Mouse (Mus musculus): ENCODE measurements around the gene Gtf2ird2.

The Gtf2ird2 gene

GRCm38 (mm10) chr5:134148153-134148552 is 35.7 kb upstream of the Gtf2ird2 start:
- H3K27me3 ChIP-seq (ENCODE audit: insufficient read depth, low read length), result no peaks in the 10 kb centered on the region
- H3K9me3 ChIP-seq (ENCODE audit: low read length), result no peaks in the 10 kb centered on the region
- TF ChIP-seq CTCF (conservative IDR thresholded peaks at IDR 0.05; ENCODE audit: low read length) (no peak), POU5F1 (IDR thresholded peaks at IDR 0.05; ENCODE audit: borderline replicate concordance, low read length) (no peak), NANOG (IDR thresholded peaks at IDR 0.05; ENCODE audit: borderline replicate concordance, low read length) (no peak)

GRCm38 (mm10) chr5:134151895-134152294 is 31.9 kb upstream of the Gtf2ird2 start:
- H3K9me3 ChIP-seq (ENCODE audit: low read length), result peaks cover 6% of the 10 kb centered on the region
- TF ChIP-seq NANOG (IDR thresholded peaks at IDR 0.05; ENCODE audit: borderline replicate concordance, low read length) (no peak), POU5F1 (IDR thresholded peaks at IDR 0.05; ENCODE audit: borderline replicate concordance, low read length) (no peak), CTCF (conservative IDR thresholded peaks at IDR 0.05; ENCODE audit: low read length) (no peak)
- no peak overlapping the region for H3K4me3 ChIP-seq (replicated peaks; ENCODE audit: low read length)
- H3K4me1 ChIP-seq (replicated peaks; ENCODE audit: low read depth, low read length), result peaks cover 41% of the 10 kb centered on the region
- H3K27me3 ChIP-seq (ENCODE audit: insufficient read depth, low read length), result no peaks in the 10 kb centered on the region
- H3K36me3 ChIP-seq (ENCODE audit: insufficient read depth, low read length), result peaks cover 96% of the 10 kb centered on the region

More at GRCm38 (mm10) chr5:134148153-134148552, 35.7 kb upstream of the Gtf2ird2 start:
- Histone ChIP-seq H3K4me3 (replicated peaks; ENCODE audit: low read length) (no peak overlapping the region), H3K4me1 (replicated peaks; ENCODE audit: low read depth, low read length) (peaks cover 24% of the 10 kb centered on the region), H3K36me3 (ENCODE audit: insufficient read depth, low read length) (peaks cover 62% of the 10 kb centered on the region)

- no peak for TF ChIP-seq CTCF (conservative IDR thresholded peaks at IDR 0.05; ENCODE audit: low read length)
- TF ChIP-seq POU5F1 (IDR thresholded peaks at IDR 0.05; ENCODE audit: borderline replicate concordance, low read length), result no peak
- TF ChIP-seq NANOG (IDR thresholded peaks at IDR 0.05; ENCODE audit: borderline replicate concordance, low read length), result no peak
- peaks cover 6% of the 10 kb centered on the region for H3K9me3 ChIP-seq (ENCODE audit: low read length)
- H3K36me3 ChIP-seq (ENCODE audit: insufficient read depth, low read length), result peaks cover 94% of the 10 kb centered on the region
Measured at GRCm38 (mm10) chr5:134155916-134156466, 27.8 kb upstream of the Gtf2ird2 start.

GRCm38 (mm10) chr5:134164688-134165087 is 19.1 kb upstream of the Gtf2ird2 start:
- Histone ChIP-seq H3K36me3 (ENCODE audit: insufficient read depth, low read length) (peaks cover 91% of the 10 kb centered on the region), H3K4me3 (replicated peaks; ENCODE audit: low read length) (no peak overlapping the region), H3K9me3 (ENCODE audit: low read length) (no peaks in the 10 kb centered on the region), H3K4me1 (replicated peaks; ENCODE audit: low read depth, low read length) (peaks cover 38% of the 10 kb centered on the region), H3K27me3 (ENCODE audit: insufficient read depth, low read length) (no peaks in the 10 kb centered on the region)
- TF ChIP-seq POU5F1 (IDR thresholded peaks at IDR 0.05; ENCODE audit: borderline replicate concordance, low read length) (no peak), NANOG (IDR thresholded peaks at IDR 0.05; ENCODE audit: borderline replicate concordance, low read length) (no peak), CTCF (conservative IDR thresholded peaks at IDR 0.05; ENCODE audit: low read length) (no peak)

More at GRCm38 (mm10) chr5:134155916-134156466, 27.8 kb upstream of the Gtf2ird2 start:
- peaks cover 47% of the 10 kb centered on the region for H3K4me1 ChIP-seq (replicated peaks; ENCODE audit: low read depth, low read length)
- no peak overlapping the region for H3K4me3 ChIP-seq (replicated peaks; ENCODE audit: low read length)
- H3K27me3 ChIP-seq (ENCODE audit: insufficient read depth, low read length), result no peaks in the 10 kb centered on the region

- Histone ChIP-seq H3K4me1 (replicated peaks; ENCODE audit: low read depth, low read length) (peaks cover 54% of the 10 kb centered on the region), H3K9me3 (ENCODE audit: low read length) (no peaks in the 10 kb centered on the region), H3K36me3 (ENCODE audit: insufficient read depth, low read length) (peaks cover 90% of the 10 kb centered on the region), H3K27me3 (ENCODE audit: insufficient read depth, low read length) (no peaks in the 10 kb centered on the region), H3K4me3 (replicated peaks; ENCODE audit: low read length) (no peak overlapping the region)
- TF ChIP-seq CTCF (conservative IDR thresholded peaks at IDR 0.05; ENCODE audit: low read length), result no peak
- TF ChIP-seq NANOG (IDR thresholded peaks at IDR 0.05; ENCODE audit: borderline replicate concordance, low read length), result no peak
- no peak for TF ChIP-seq POU5F1 (IDR thresholded peaks at IDR 0.05; ENCODE audit: borderline replicate concordance, low read length)
Measured at GRCm38 (mm10) chr5:134166642-134167041, 17.2 kb upstream of the Gtf2ird2 start.

GRCm38 (mm10) chr5:134168033-134168432 is 15.8 kb upstream of the Gtf2ird2 start:
- Histone ChIP-seq H3K4me3 (replicated peaks; ENCODE audit: low read length) (peak overlapping the region; percentile 63), H3K36me3 (ENCODE audit: insufficient read depth, low read length) (peaks cover 90% of the 10 kb centered on the region), H3K4me1 (replicated peaks; ENCODE audit: low read depth, low read length) (peaks cover 64% of the 10 kb centered on the region), H3K27me3 (ENCODE audit: insufficient read depth, low read length) (no peaks in the 10 kb centered on the region), H3K9me3 (ENCODE audit: low read length) (no peaks in the 10 kb centered on the region)
- TF ChIP-seq NANOG (IDR thresholded peaks at IDR 0.05; ENCODE audit: borderline replicate concordance, low read length) (no peak), POU5F1 (IDR thresholded peaks at IDR 0.05; ENCODE audit: borderline replicate concordance, low read length) (no peak), CTCF (conservative IDR thresholded peaks at IDR 0.05; ENCODE audit: low read length) (no peak)

GRCm38 (mm10) chr5:134169231-134169630 is 14.6 kb upstream of the Gtf2ird2 start:
- Histone ChIP-seq H3K9me3 (ENCODE audit: low read length) (no peaks in the 10 kb centered on the region), H3K4me3 (replicated peaks; ENCODE audit: low read length) (peak overlapping the region; percentile 46; the same call in 1 of the 2 replicates), H3K4me1 (replicated peaks; ENCODE audit: low read depth, low read length) (peaks cover 75% of the 10 kb centered on the region), H3K36me3 (ENCODE audit: insufficient read depth, low read length) (peaks cover 84% of the 10 kb centered on the region), H3K27me3 (ENCODE audit: insufficient read depth, low read length) (no peaks in the 10 kb centered on the region)
- no peak for TF ChIP-seq CTCF (conservative IDR thresholded peaks at IDR 0.05; ENCODE audit: low read length)
- TF ChIP-seq NANOG (IDR thresholded peaks at IDR 0.05; ENCODE audit: borderline replicate concordance, low read length), result no peak
- no peak for TF ChIP-seq POU5F1 (IDR thresholded peaks at IDR 0.05; ENCODE audit: borderline replicate concordance, low read length)

- TF ChIP-seq CTCF (conservative IDR thresholded peaks at IDR 0.05; ENCODE audit: low read length) (no peak), NANOG (IDR thresholded peaks at IDR 0.05; ENCODE audit: borderline replicate concordance, low read length) (no peak), POU5F1 (IDR thresholded peaks at IDR 0.05; ENCODE audit: borderline replicate concordance, low read length) (no peak)
- Histone ChIP-seq H3K36me3 (ENCODE audit: insufficient read depth, low read length) (peaks cover 77% of the 10 kb centered on the region), H3K4me1 (replicated peaks; ENCODE audit: low read depth, low read length) (peaks cover 77% of the 10 kb centered on the region), H3K9me3 (ENCODE audit: low read length) (no peaks in the 10 kb centered on the region), H3K4me3 (replicated peaks; ENCODE audit: low read length) (no peak overlapping the region), H3K27me3 (ENCODE audit: insufficient read depth, low read length) (no peaks in the 10 kb centered on the region)
Measured at GRCm38 (mm10) chr5:134170167-134170566, 13.7 kb upstream of the Gtf2ird2 start.

- Histone ChIP-seq H3K4me3 (replicated peaks; ENCODE audit: low read length) (no peak overlapping the region), H3K36me3 (ENCODE audit: insufficient read depth, low read length) (peaks cover 47% of the 10 kb centered on the region), H3K4me1 (replicated peaks; ENCODE audit: low read depth, low read length) (peaks cover 80% of the 10 kb centered on the region), H3K27me3 (ENCODE audit: insufficient read depth, low read length) (no peaks in the 10 kb centered on the region), H3K9me3 (ENCODE audit: low read length) (no peaks in the 10 kb centered on the region)
- TF ChIP-seq CTCF (conservative IDR thresholded peaks at IDR 0.05; ENCODE audit: low read length) (peak; percentile 97), NANOG (IDR thresholded peaks at IDR 0.05; ENCODE audit: borderline replicate concordance, low read length) (no peak)
Measured at GRCm38 (mm10) chr5:134173206-134173605, 10.6 kb upstream of the Gtf2ird2 start.
